Mouse (Mus musculus) adrenal gland, adult (tissue): Measurements from ENCODE around the gene Yif1b.

Source experiments
- DNase-seq, 2 experiments: peaks; one replicate each; pipeline ENCODE4 v3.0.0; 2022 to 2023; ENCODE audit warnings: low spot score in 1 of 2; ENCODE audit not compliant: inconsistent age in 2 of 2

Yif1b gene

GRCm38 (mm10) chr7:29296998-29297397 lies 58.9 kb downstream of the Yif1b start:
- DNase-seq = peak; percentile 65 to 89
